In genomic region chr13:109610772-109611171, GRCm38 (mm10) we compare ENCODE assay signal across 24 mouse cellular contexts.
DNase-seq lines count a peak whose midpoint lies in the region; TF ChIP-seq lines count a peak whose summit lies in the region.
"Had no signal": no experiment of that assay in that cellular context is flagged by ENCODE, and none has a peak within 500 bp of the region (broad histone marks: within the 10 kb centered on the region; RNA-seq: fewer than 3 reads in every experiment).

No protein-coding gene starts in this region.

- H3K4me3 ChIP-seq in kidney, adult 2 months (ENCODE audit: insufficient read depth, low read depth, low read length) = no peak overlapping the region
- H3K4me3 ChIP-seq in ES-Bruce4 (ENCODE audit: low read depth, low read length) = no peak overlapping the region
- no peak overlapping the region for H3K4me3 ChIP-seq in ES-E14 (ENCODE audit: insufficient read depth in 1 of 2, low read depth in 1 of 2, low read length in 2 of 2, poor library complexity in 1 of 2, severe bottlenecking in 1 of 2)
- no peak overlapping the region for H3K4me3 ChIP-seq in heart, embryonic 10.5 days
- H3K4me3 ChIP-seq: embryonic facial prominence, embryonic 10.5 days; embryonic facial prominence, embryonic 12.5 days; forebrain, embryonic 13.5 days; forebrain, embryonic 15.5 days had no signal

- H3K9me3 ChIP-seq in ES-Bruce4 (replicated peaks; ENCODE audit: control insufficient read depth, insufficient read depth, low read length, poor library complexity, severe bottlenecking) (no peaks in the 10 kb centered on the region), ES-E14 (ENCODE audit: control insufficient read depth, insufficient read depth, low read depth, low read length) (no peaks in the 10 kb centered on the region)
- no peaks in the 10 kb centered on the region for H3K9me3 ChIP-seq in heart, embryonic 10.5 days
- H3K9me3 ChIP-seq: embryonic facial prominence, embryonic 10.5 days; embryonic facial prominence, embryonic 12.5 days; forebrain, embryonic 13.5 days; forebrain, embryonic 15.5 days had no signal

- no peak for TF ChIP-seq POLR2A in kidney, adult 2 months (IDR thresholded peaks at IDR 0.05; ENCODE audit: low read depth, low read length)
- TF ChIP-seq POLR2A in ES-Bruce4 (IDR thresholded peaks at IDR 0.05; ENCODE audit: insufficient read depth, low read length) = no peak

- TF ChIP-seq CTCF in kidney, adult 2 months (conservative IDR thresholded peaks at IDR 0.05; ENCODE audit: insufficient read depth, insufficient read length, low read depth, low read length) = no peak
- no peak for TF ChIP-seq CTCF in ES-Bruce4 (IDR thresholded peaks at IDR 0.05; ENCODE audit: low read depth, low read length)

- H3K4me1 ChIP-seq in kidney, adult 2 months (ENCODE audit: control insufficient read depth, insufficient read depth, low read length) = peaks cover 20% of the 10 kb centered on the region
- H3K4me1 ChIP-seq in ES-Bruce4 (ENCODE audit: control insufficient read depth, insufficient read depth, low read length) = peaks cover 7% of the 10 kb centered on the region
- H3K4me1 ChIP-seq in ES-E14 (ENCODE audit: control insufficient read depth in 2 of 2, insufficient read depth in 2 of 2, low read length in 2 of 2, poor library complexity in 1 of 2) = peaks cover 6 to 20% of the 10 kb centered on the region in 2 experiments; a peak in 3 of 4 replicates
- peaks cover 6% of the 10 kb centered on the region; the same call in 1 of the 2 replicates for H3K4me1 ChIP-seq in heart, embryonic 10.5 days
- H3K4me1 ChIP-seq: forebrain, embryonic 13.5 days had no signal

- peak overlapping the region; percentile 48; the same call in 1 of the 2 replicates for H3K27ac ChIP-seq in kidney, adult 2 months (ENCODE audit: insufficient read depth, low read depth, low read length)
- H3K27ac ChIP-seq in ES-Bruce4 (ENCODE audit: insufficient read depth, low read length) = peak overlapping the region; percentile 37
- no peak overlapping the region for H3K27ac ChIP-seq in ES-E14 (ENCODE audit: insufficient read depth, low read depth, low read length, poor library complexity, severe bottlenecking)
- H3K27ac ChIP-seq in heart, embryonic 10.5 days = no peak overlapping the region
- H3K27ac ChIP-seq: embryonic facial prominence, embryonic 12.5 days; forebrain, embryonic 13.5 days; forebrain, embryonic 15.5 days had no signal

- H3K9ac ChIP-seq in ES-Bruce4 (ENCODE audit: low read depth, poor library complexity, severe bottlenecking) (no peak overlapping the region), ES-E14 (ENCODE audit: insufficient read depth, low read depth, low read length, poor library complexity, severe bottlenecking) (no peak overlapping the region)
- H3K9ac ChIP-seq: embryonic facial prominence, embryonic 12.5 days; forebrain, embryonic 13.5 days; forebrain, embryonic 15.5 days; forebrain, postnatal 0 days had no signal

- in situ Hi-C loops in ES-E14 (cut with MboI; ENCODE audit: low sequenced_read_pairs in 2 of 2, unreplicated experiment in 2 of 2) = loop anchor here (10.0 to 25.0 kb wide), 4 partner anchors 114 to 427 kb away; no protein-coding TSS in a partner anchor

- H3K27me3 ChIP-seq in kidney, adult 2 months (replicated peaks; ENCODE audit: control insufficient read depth, insufficient read depth, low read length) = no peaks in the 10 kb centered on the region; the same call in 1 of the 2 replicates
- H3K27me3 ChIP-seq in ES-Bruce4 (ENCODE audit: control insufficient read depth, insufficient read depth, low read length, poor library complexity, severe bottlenecking) = no peaks in the 10 kb centered on the region
- no peaks in the 10 kb centered on the region for H3K27me3 ChIP-seq in heart, embryonic 10.5 days (ENCODE audit: insufficient read depth, poor library complexity, severe bottlenecking)
- H3K27me3 ChIP-seq: CH12.LX; embryonic facial prominence, embryonic 12.5 days; forebrain, embryonic 13.5 days; forebrain, embryonic 15.5 days; Patski had no signal

- 92% methylated on average over 2 of the region's 2 CpGs for WGBS in kidney, adult 2 months
- WGBS in heart, embryonic 10.5 days = 91% methylated on average over 2 of the region's 2 CpGs

- no peak for DNase-seq in kidney, adult 2 months
- no peak for DNase-seq in kidney, adult 11 months
- no peak for DNase-seq in ES-E14 (ENCODE audit: low read depth, low spot score)
- peak; percentile 11 for DNase-seq in c-Kit-positive CD71-positive TER-119-negative erythroid progenitor cells, embryonic 14.5 days (ENCODE audit: low read depth)
- DNase-seq in urinary bladder, postnatal 36 days (ENCODE audit: low spot score in 2 of 2) = no peak
- DNase-seq in heart, embryonic 10.5 days (ENCODE audit: low spot score) = no peak
- no peak for DNase-seq in cerebellum, postnatal 10 days
- DNase-seq: adrenal gland, adult 8-10 months; adrenal gland, postnatal 14 days; adrenal gland, postnatal 36 days; B cell, adult 2 months; cerebellum, adult 11 months; cerebellum, adult 18-20 months; cerebellum, adult 8-10 months; cerebellum, adult 9-11 months; cerebellum, postnatal 25 days; forebrain, postnatal 0 days had no signal

- no peaks in the 10 kb centered on the region for H3K36me3 ChIP-seq in kidney, adult 2 months (ENCODE audit: control insufficient read depth, insufficient read depth, low read length)
- no peaks in the 10 kb centered on the region for H3K36me3 ChIP-seq in ES-Bruce4 (ENCODE audit: control insufficient read depth, insufficient read depth, low read length, poor library complexity, severe bottlenecking)
- H3K36me3 ChIP-seq in ES-E14 (ENCODE audit: control insufficient read depth, insufficient read depth, low read length, poor library complexity, severe bottlenecking) = no peaks in the 10 kb centered on the region
- H3K36me3 ChIP-seq in heart, embryonic 10.5 days = no peaks in the 10 kb centered on the region
- H3K36me3 ChIP-seq: embryonic facial prominence, embryonic 10.5 days; embryonic facial prominence, embryonic 12.5 days; forebrain, embryonic 15.5 days had no signal

- no peak for TF ChIP-seq EP300 in ES-Bruce4 (IDR thresholded peaks at IDR 0.05; ENCODE audit: insufficient read depth, low read depth, low read length)

TF ChIP-seq in ES-E14, 5 proteins besides CTCF, POLR2A, EP300 and RAD21:
- TF ChIP-seq HCFC1 (IDR thresholded peaks at IDR 0.05; ENCODE audit: borderline replicate concordance, insufficient read depth, low read length) (no peak), MAFK (IDR thresholded peaks at IDR 0.05; ENCODE audit: insufficient read depth, low read depth, low read length) (peak; percentile 78; the same call in 1 of the 2 replicates), ZC3H11A (IDR thresholded peaks at IDR 0.05; ENCODE audit: borderline replicate concordance, low read depth, low read length) (no peak)

Comparison
In these comparisons a context has a peak if more than half of its experiments do, and no peak if none do; other contexts are left out.
1. H3K27ac ChIP-seq: peak in kidney, adult 2 months (single experiment) and ES-Bruce4 (single experiment); none in ES-E14 (single experiment) and heart, embryonic 10.5 days (single experiment).